Mouse (Mus musculus): ENCODE measurements at regions not wholly inside any gene's neighbourhood (a gene's known extent, or its start where the extent isn't known, plus 50 kb on each side); places are given as distances from the start of the nearest gene placed in this dataset.

GRCm38 (mm10) chr4:69898831-69899230 is 511.4 kb downstream of the Cdk5rap2 start:
- no peak for DNase-seq (ENCODE audit: low read depth, low spot score)

- no peak for DNase-seq (ENCODE audit: low read depth, low spot score)
Observed at GRCm38 (mm10) chr4:69896111-69896510, 514.1 kb downstream of the Cdk5rap2 start.

- DNase-seq (ENCODE audit: low read depth, low spot score), result no peak
Observed at GRCm38 (mm10) chr4:69892829-69893175, 517.4 kb downstream of the Cdk5rap2 start.

GRCm38 (mm10) chr4:69891898-69892828 is 518.1 kb downstream of the Cdk5rap2 start:
- DNase-seq (ENCODE audit: low read depth, low spot score), result no peak

- no peak for DNase-seq (ENCODE audit: low read depth, low spot score)
Observed at GRCm38 (mm10) chr4:69890655-69891054, 519.6 kb downstream of the Cdk5rap2 start.

- no peak for DNase-seq (ENCODE audit: low read depth, low spot score)
Observed at GRCm38 (mm10) chr4:69889931-69890634, 520.2 kb downstream of the Cdk5rap2 start.

GRCm38 (mm10) chr4:69876734-69877133 is 533.5 kb downstream of the Cdk5rap2 start:
- DNase-seq (ENCODE audit: low read depth, low spot score), result no peak

- DNase-seq (ENCODE audit: low read depth, low spot score), result no peak
Observed at GRCm38 (mm10) chr4:69870638-69871037, 539.6 kb downstream of the Cdk5rap2 start.

- DNase-seq (ENCODE audit: low read depth, low spot score), result no peak
Observed at GRCm38 (mm10) chr4:69855001-69855400, 555.2 kb downstream of the Cdk5rap2 start.

GRCm38 (mm10) chr4:69852637-69853036 is 557.6 kb downstream of the Cdk5rap2 start:
- no peak for DNase-seq (ENCODE audit: low read depth, low spot score)

- no peak for DNase-seq (ENCODE audit: low read depth, low spot score)
Observed at GRCm38 (mm10) chr4:69849423-69849822, 560.8 kb downstream of the Cdk5rap2 start.

GRCm38 (mm10) chr4:69839868-69840267 is 570.4 kb downstream of the Cdk5rap2 start:
- DNase-seq (ENCODE audit: low read depth, low spot score), result no peak

- no peak for DNase-seq (ENCODE audit: low read depth, low spot score)
Observed at GRCm38 (mm10) chr4:69838940-69839339, 571.3 kb downstream of the Cdk5rap2 start.

- DNase-seq (ENCODE audit: low read depth, low spot score), result no peak
Observed at GRCm38 (mm10) chr4:69824903-69825268, 585.4 kb downstream of the Cdk5rap2 start.

- no peak for DNase-seq (ENCODE audit: low read depth, low spot score)
Observed at GRCm38 (mm10) chr4:69824215-69824902, 585.9 kb downstream of the Cdk5rap2 start.

GRCm38 (mm10) chr4:69823311-69823940 is 586.8 kb downstream of the Cdk5rap2 start:
- no peak for DNase-seq (ENCODE audit: low read depth, low spot score)

GRCm38 (mm10) chr4:69818885-69819284 is 591.4 kb downstream of the Cdk5rap2 start:
- DNase-seq (ENCODE audit: low read depth, low spot score), result no peak

GRCm38 (mm10) chr4:69785481-69786050 is 624.7 kb downstream of the Cdk5rap2 start:
- no peak for DNase-seq (ENCODE audit: low read depth, low spot score)

GRCm38 (mm10) chr4:69781258-69781657 is 629.0 kb downstream of the Cdk5rap2 start:
- DNase-seq (ENCODE audit: low read depth, low spot score), result no peak

- DNase-seq (ENCODE audit: low read depth, low spot score), result no peak
Observed at GRCm38 (mm10) chr4:69761841-69762240, 648.4 kb downstream of the Cdk5rap2 start.

- DNase-seq (ENCODE audit: low read depth, low spot score), result no peak
Observed at GRCm38 (mm10) chr4:69759596-69759995, 650.6 kb downstream of the Cdk5rap2 start.
